Mouse (Mus musculus): ENCODE measurements at regions not wholly inside any gene's neighbourhood (a gene's known extent, or its start where the extent isn't known, plus 50 kb on each side); places are given as distances from the start of the nearest gene placed in this dataset.
A peak's percentile ranks its signal among the peaks of the same experiment; 100 is the strongest.
"Not testable (repeated sequence)": the region's sequence is repeated elsewhere in the genome, so short reads cannot be mapped to it uniquely, and the experiment has no call there.

DNA sequence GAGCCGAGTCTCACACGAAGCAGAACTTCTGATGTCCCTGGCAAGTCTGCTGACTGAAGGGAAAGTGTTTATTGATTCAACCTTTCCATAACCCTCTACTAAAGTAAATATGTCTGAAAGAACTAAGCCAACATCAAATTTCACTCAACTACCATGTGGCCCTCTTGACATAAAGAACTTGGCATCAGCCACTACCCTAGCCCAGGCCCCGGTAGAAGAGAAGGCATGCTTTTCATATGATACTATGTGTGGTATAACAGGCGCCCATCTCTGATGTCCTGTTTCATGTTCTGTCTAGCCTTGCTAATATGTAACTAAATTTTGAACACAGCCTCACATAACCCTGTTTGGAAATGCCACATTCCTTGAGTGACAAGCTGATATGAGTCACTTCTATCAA is 811.0 kb upstream of the Sox9 start:
- no peak for TF ChIP-seq CTCF (IDR thresholded peaks at IDR 0.05)
- WGBS, result 88% methylated on average over 4 of the region's 4 CpGs
- DNase-seq (ENCODE audit: low spot score), result no peak
- Histone ChIP-seq H3K27ac (ENCODE audit: low read depth, low read length) (no peak overlapping the region), H3K4me1 (ENCODE audit: insufficient read depth, low read length) (no peaks in the 10 kb centered on the region), H3K4me2 (ENCODE audit: low read depth, low read length, poor library complexity, severe bottlenecking) (no peak overlapping the region), H3K36me3 (ENCODE audit: insufficient read depth, low read length) (no peaks in the 10 kb centered on the region), H3K27me3 (ENCODE audit: insufficient read depth, low read length) (no peaks in the 10 kb centered on the region), H3K9me3 (ENCODE audit: low read length) (no peaks in the 10 kb centered on the region), H3K9ac (replicated peaks; ENCODE audit: low read length, poor library complexity, severe bottlenecking) (no peak overlapping the region), H3K4me3 (ENCODE audit: low read depth, low read length) (no peak overlapping the region)
- no peak for ATAC-seq (ENCODE audit: low FRiP score)

DNA sequence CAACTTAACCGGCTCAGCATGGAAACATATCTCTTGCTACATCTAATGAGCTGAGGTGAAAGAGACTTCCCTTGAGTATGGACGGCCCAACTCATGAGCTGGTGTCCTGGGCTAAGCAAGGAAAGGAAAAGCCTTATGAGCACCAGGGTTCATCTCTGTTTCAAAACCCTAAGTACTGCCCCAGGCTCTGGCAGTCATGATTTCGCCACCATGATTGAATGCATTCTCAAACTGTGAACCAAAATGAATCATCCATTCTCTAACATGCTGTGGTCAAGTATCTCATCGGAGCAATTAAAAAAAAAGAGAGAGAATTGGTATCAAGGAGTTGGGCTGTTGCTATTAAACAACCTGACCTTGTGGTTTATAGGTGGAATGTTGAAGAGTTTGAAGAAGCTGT is 803.4 kb upstream of the Sox9 start:
- no peak overlapping the region for H3K4me2 ChIP-seq (ENCODE audit: low read depth, low read length, poor library complexity, severe bottlenecking)
- H3K27ac ChIP-seq (ENCODE audit: low read depth, low read length), result no peak overlapping the region
- no peaks in the 10 kb centered on the region for H3K4me1 ChIP-seq (ENCODE audit: insufficient read depth, low read length)
- WGBS, result 89% methylated on average over 4 of the region's 4 CpGs
- ATAC-seq (ENCODE audit: low FRiP score) (no peak), DNase-seq (ENCODE audit: low spot score) (no peak)
- H3K9me3 ChIP-seq (ENCODE audit: low read length), result no peaks in the 10 kb centered on the region
- H3K4me3 ChIP-seq (ENCODE audit: low read depth, low read length), result no peak overlapping the region
- TF ChIP-seq CTCF (IDR thresholded peaks at IDR 0.05), result no peak
- H3K27me3 ChIP-seq (ENCODE audit: insufficient read depth, low read length), result no peaks in the 10 kb centered on the region
- H3K9ac ChIP-seq (replicated peaks; ENCODE audit: low read length, poor library complexity, severe bottlenecking), result no peak overlapping the region
- H3K36me3 ChIP-seq (ENCODE audit: insufficient read depth, low read length), result no peaks in the 10 kb centered on the region

DNA sequence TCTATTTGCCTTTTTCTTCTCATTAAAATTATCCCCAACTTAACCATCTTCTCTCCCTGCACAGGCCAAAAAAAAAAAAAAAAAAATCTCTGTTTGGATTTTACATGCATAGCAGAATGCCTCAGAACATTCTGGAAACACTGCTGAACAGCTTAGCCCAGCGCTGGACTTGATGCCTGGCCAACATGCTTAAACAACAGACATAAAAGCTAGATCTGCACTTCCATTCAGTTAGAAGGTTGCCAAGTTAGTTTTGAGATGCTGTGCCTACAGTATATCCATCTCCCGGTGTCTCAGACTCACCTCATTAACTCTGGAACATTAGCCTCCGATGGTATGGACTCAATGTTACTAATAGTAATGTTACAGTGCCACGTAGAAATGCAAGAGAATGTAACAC is 785.6 kb upstream of the Sox9 start:
- Histone ChIP-seq H3K36me3 (ENCODE audit: insufficient read depth, low read length) (no peaks in the 10 kb centered on the region), H3K27me3 (ENCODE audit: insufficient read depth, low read length) (no peaks in the 10 kb centered on the region), H3K9me3 (ENCODE audit: low read length) (no peaks in the 10 kb centered on the region), H3K27ac (ENCODE audit: low read depth, low read length) (no peak overlapping the region), H3K9ac (replicated peaks; ENCODE audit: low read length, poor library complexity, severe bottlenecking) (no peak overlapping the region), H3K4me3 (ENCODE audit: low read depth, low read length) (no peak overlapping the region), H3K4me2 (ENCODE audit: low read depth, low read length, poor library complexity, severe bottlenecking) (no peak overlapping the region), H3K4me1 (ENCODE audit: insufficient read depth, low read length) (no peaks in the 10 kb centered on the region)
- no peak for TF ChIP-seq CTCF (IDR thresholded peaks at IDR 0.05)
- no peak for ATAC-seq (ENCODE audit: low FRiP score)
- WGBS, result 85% methylated on average over 4 of the region's 4 CpGs
- DNase-seq (ENCODE audit: low spot score), result no peak

DNA sequence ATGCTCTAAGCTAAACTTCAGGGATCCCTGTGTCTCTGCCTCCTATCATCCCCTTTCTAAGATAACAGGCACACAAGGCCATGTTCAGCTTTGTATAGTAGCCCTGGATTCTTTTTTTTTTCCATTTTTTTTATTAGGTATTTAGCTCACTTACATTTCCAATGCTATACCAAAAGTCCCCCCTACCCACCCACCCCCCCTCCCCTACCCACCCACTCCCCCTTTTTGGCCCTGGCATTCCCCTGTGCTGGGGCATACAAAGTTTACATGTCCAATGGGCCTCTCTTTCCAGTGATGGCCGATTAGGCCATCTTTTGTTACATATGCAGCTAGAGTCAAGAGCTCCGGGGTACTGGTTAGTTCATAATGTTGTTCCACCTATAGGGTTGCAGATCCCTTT is 771.2 kb upstream of the Sox9 start:
- ATAC-seq (ENCODE audit: low FRiP score), result peak; percentile 86; the same call in 1 of the 2 replicates
- H3K36me3 ChIP-seq (ENCODE audit: insufficient read depth, low read length); H3K9ac ChIP-seq (replicated peaks; ENCODE audit: low read length, poor library complexity, severe bottlenecking); H3K27ac ChIP-seq (ENCODE audit: low read depth, low read length); H3K4me3 ChIP-seq (ENCODE audit: low read depth, low read length); H3K4me1 ChIP-seq (ENCODE audit: insufficient read depth, low read length); DNase-seq (ENCODE audit: low spot score); H3K4me2 ChIP-seq (ENCODE audit: low read depth, low read length, poor library complexity, severe bottlenecking); H3K9me3 ChIP-seq (ENCODE audit: low read length); H3K27me3 ChIP-seq (ENCODE audit: insufficient read depth, low read length): not testable (repeated sequence)
- WGBS, result no CpG with 5 or more reads among the region's 2 CpGs

DNA sequence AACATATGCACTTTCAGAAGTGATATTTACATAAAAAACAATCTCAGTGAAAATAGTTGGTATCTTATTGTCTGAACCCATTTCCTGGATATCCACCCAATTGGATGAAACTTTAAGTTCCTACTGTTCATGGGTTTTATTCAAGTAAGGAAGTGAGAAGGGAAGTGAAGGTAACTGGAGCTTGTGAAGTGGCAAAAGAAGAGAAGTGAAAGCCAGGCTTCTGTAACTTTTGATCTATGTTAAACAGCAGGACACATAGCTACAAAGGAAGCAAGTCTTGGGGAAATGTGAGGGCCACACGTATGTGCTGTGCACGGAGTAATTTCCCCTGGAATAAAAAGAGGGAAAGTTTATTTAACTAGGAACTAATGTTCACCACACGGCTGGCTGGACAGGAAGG is 764.1 kb upstream of the Sox9 start:
- 86% methylated on average over 3 of the region's 3 CpGs for WGBS

DNA sequence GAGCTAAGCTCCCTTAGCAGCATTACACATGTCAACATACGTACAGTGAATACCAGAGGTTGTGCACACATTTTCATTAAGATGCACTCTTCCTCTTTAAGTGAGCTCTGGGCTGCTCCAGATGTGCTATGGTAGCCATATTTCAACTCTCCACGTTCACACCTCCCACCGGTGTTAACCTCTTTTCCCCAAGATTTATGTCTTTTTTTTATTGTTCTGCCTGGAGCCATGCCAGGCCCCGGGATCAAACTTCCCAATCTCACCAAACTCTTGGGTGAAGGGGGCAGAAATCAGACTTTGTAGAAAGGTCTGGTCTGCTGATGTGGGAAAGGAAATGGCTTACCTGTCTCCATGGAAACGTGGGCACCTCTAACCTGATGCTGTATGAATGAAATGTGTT is 754.0 kb upstream of the Sox9 start:
- H3K4me1 ChIP-seq (ENCODE audit: insufficient read depth, low read length), result no peaks in the 10 kb centered on the region
- no peaks in the 10 kb centered on the region for H3K27me3 ChIP-seq (ENCODE audit: insufficient read depth, low read length)
- H3K4me2 ChIP-seq (ENCODE audit: low read depth, low read length, poor library complexity, severe bottlenecking), result no peak overlapping the region
- H3K9ac ChIP-seq (replicated peaks; ENCODE audit: low read length, poor library complexity, severe bottlenecking), result no peak overlapping the region
- H3K36me3 ChIP-seq (ENCODE audit: insufficient read depth, low read length), result no peaks in the 10 kb centered on the region
- H3K27ac ChIP-seq (ENCODE audit: low read depth, low read length), result no peak overlapping the region
- no peak for TF ChIP-seq CTCF (IDR thresholded peaks at IDR 0.05)
- ATAC-seq (ENCODE audit: low FRiP score) (no peak), DNase-seq (ENCODE audit: low spot score) (no peak)
- WGBS, result 87% methylated on average over 5 of the region's 5 CpGs
- H3K9me3 ChIP-seq (ENCODE audit: low read length), result no peaks in the 10 kb centered on the region
- H3K4me3 ChIP-seq (ENCODE audit: low read depth, low read length), result no peak overlapping the region

More for the DNA sequence above, 764.1 kb upstream of the Sox9 start:
- Histone ChIP-seq H3K4me1 (ENCODE audit: insufficient read depth, low read length) (no peaks in the 10 kb centered on the region), H3K9ac (replicated peaks; ENCODE audit: low read length, poor library complexity, severe bottlenecking) (no peak overlapping the region), H3K9me3 (ENCODE audit: low read length) (no peaks in the 10 kb centered on the region), H3K27me3 (ENCODE audit: insufficient read depth, low read length) (no peaks in the 10 kb centered on the region), H3K4me3 (ENCODE audit: low read depth, low read length) (no peak overlapping the region), H3K4me2 (ENCODE audit: low read depth, low read length, poor library complexity, severe bottlenecking) (no peak overlapping the region), H3K36me3 (ENCODE audit: insufficient read depth, low read length) (no peaks in the 10 kb centered on the region), H3K27ac (ENCODE audit: low read depth, low read length) (no peak overlapping the region)
- ATAC-seq (ENCODE audit: low FRiP score) (no peak), DNase-seq (ENCODE audit: low spot score) (no peak)
- no peak for TF ChIP-seq CTCF (IDR thresholded peaks at IDR 0.05)

DNA sequence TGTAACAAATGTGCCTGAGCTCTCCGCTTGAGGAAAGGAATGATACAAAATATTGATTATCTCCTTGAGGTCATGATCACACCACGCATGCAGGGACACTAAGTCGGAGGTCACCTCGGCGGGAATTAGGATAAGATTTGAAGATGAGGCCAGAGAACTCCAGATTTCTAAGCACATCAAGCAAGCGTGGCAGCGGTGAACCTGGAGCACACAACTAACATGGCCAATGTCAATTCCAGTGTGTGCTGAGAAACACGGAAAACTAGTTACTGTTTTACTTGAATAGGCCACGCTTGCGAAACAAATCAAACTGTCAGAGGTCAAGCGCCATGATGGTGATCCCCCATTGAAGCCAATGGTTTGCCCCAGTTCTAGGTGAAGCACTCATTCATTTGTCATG is 743.3 kb upstream of the Sox9 start:
- no peak for ATAC-seq (ENCODE audit: low FRiP score)
- Histone ChIP-seq H3K36me3 (ENCODE audit: insufficient read depth, low read length) (no peaks in the 10 kb centered on the region), H3K4me2 (ENCODE audit: low read depth, low read length, poor library complexity, severe bottlenecking) (no peak overlapping the region), H3K4me1 (ENCODE audit: insufficient read depth, low read length) (no peaks in the 10 kb centered on the region), H3K4me3 (ENCODE audit: low read depth, low read length) (no peak overlapping the region), H3K27me3 (ENCODE audit: insufficient read depth, low read length) (no peaks in the 10 kb centered on the region), H3K9me3 (ENCODE audit: low read length) (no peaks in the 10 kb centered on the region), H3K27ac (ENCODE audit: low read depth, low read length) (no peak overlapping the region), H3K9ac (replicated peaks; ENCODE audit: low read length, poor library complexity, severe bottlenecking) (no peak overlapping the region)
- TF ChIP-seq CTCF (IDR thresholded peaks at IDR 0.05), result no peak
- 95% methylated on average over 11 of the region's 11 CpGs for WGBS
- no peak for DNase-seq (ENCODE audit: low spot score)

All from midbrain, postnatal 0 days (tissue).